Mouse (Mus musculus) heart, adult 2 months (tissue): ENCODE measurements around the gene Dgkh. TPM values are rescaled to one million over a fixed set of nuclear protein-coding genes. Genes with fewer than 3 reads are reported as not detected.

Experiments used
- DNase-seq, 2 experiments: peaks; one replicate each; pipeline ENCODE4 v3.0.0; 2021
- H3K27ac ChIP-seq: fragments of 200-600 bp; 2 replicates; pipeline ENCODE4 v1.8.1; 2022
- H3K27me3 ChIP-seq: fragments of 200-500 bp; 2 replicates; pipeline ENCODE4 v1.6.1; 2012; ENCODE audit warnings: mild to moderate bottlenecking, low read length, inconsistent platforms, mixed read lengths; ENCODE audit not compliant: control insufficient read depth, insufficient read depth
- H3K36me3 ChIP-seq: fragments of 200-500 bp; 2 replicates; pipeline ENCODE4 v1.6.1; 2012; ENCODE audit warnings: low read length, inconsistent platforms; ENCODE audit not compliant: control insufficient read depth, insufficient read depth
- H3K4me1 ChIP-seq: fragments of 200-500 bp; 2 replicates; pipeline ENCODE4 v1.6.1; 2011; ENCODE audit warnings: low read length; ENCODE audit not compliant: control insufficient read depth, insufficient read depth
- H3K4me3 ChIP-seq: fragments of 200-600 bp; 2 replicates; pipeline ENCODE4 v1.8.1; 2022
- H3K79me2 ChIP-seq: fragments of 200-500 bp; replicated peaks from 2 replicates; pipeline ENCODE4 v1.6.1; 2012; ENCODE audit warnings: mild to moderate bottlenecking, inconsistent platforms, low read length, moderate library complexity, mixed read lengths; ENCODE audit not compliant: control insufficient read depth, insufficient read depth
- H3K9ac ChIP-seq: fragments of 200-500 bp; 2 replicates; pipeline ENCODE4 v1.6.1; 2012; ENCODE audit warnings: low read depth, mild to moderate bottlenecking, control low read depth, inconsistent platforms, low read length, mixed read lengths
- CTCF ChIP-seq: fragments of 200-600 bp; IDR thresholded peaks from 2 replicates; pipeline ENCODE4 v1.8.1; 2022; ENCODE audit warnings: antibody characterized with exemption, mild to moderate bottlenecking, moderate library complexity
- EP300 ChIP-seq: fragments of 200-500 bp; IDR thresholded peaks from 2 replicates; pipeline ENCODE4 v1.6.1; 2011; ENCODE audit warnings: low read depth, low read length, control low read depth; ENCODE audit not compliant: insufficient read depth
- POLR2A ChIP-seq: fragments of 200-500 bp; IDR thresholded peaks from 2 replicates; pipeline ENCODE4 v1.6.1; 2011; ENCODE audit warnings: mild to moderate bottlenecking, low read depth, low read length, control low read depth; ENCODE audit not compliant: insufficient read depth
- WGBS: fragments of 180-500 bp; shearing (Covaris S2); methylation state at CpG from one replicate; pipeline ENCODE4 v1.1.7; 2018; 5-methylcytosine and 5-hydroxymethylcytosine counted together
- intact Hi-C: fragments of 180-260 bp; cut with DNase I; formaldehyde crosslinking; loops from one replicate; pipeline ENCODE4 v1.15.1; 2025
- polyA plus RNA-seq: library from polyadenylated mRNA; depleted of rRNA; stranded (reverse); fragments of >200 nt; gene quantifications from 2 replicates; pipeline ENCODE4 v1.2.3, GENCODE M21; 2012; rRNA removed
- total RNA-seq, 2 experiments: library from RNA; stranded (reverse); gene quantifications; 2 replicates each; pipeline ENCODE4 v1.2.3; 2021

The Dgkh gene
- total and polyA plus RNA-seq, 3 experiments, result 1.1 to 6.3 (median 6.2) TPM

DNA sequence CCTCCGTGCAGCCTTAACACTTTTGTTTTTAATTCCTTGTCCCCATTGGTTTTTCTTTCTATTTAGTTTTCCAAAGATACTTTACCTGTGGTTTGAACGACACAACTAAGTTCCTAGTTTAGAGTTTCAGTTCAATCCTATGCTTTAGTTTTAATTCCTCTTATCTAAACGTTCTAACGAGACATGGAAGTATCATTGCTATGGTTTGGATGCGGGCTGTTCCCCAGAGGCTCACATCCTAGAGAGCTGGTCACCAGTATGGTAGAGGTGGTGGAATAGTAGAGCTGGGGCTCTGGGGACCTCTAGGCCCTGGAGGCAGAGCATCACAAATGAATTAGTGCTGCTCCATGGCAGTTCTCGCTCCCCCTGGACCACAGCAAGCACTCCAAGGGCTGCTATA lies 205.7 kb downstream of the Dgkh start:
- Histone ChIP-seq H3K9ac (no peak overlapping the region), H3K4me1 (peaks cover 26% of the 10 kb centered on the region), H3K27me3 (no peaks in the 10 kb centered on the region), H3K27ac (no peak overlapping the region), H3K36me3 (peaks cover 37% of the 10 kb centered on the region), H3K4me3 (no peak overlapping the region), H3K79me2 (peaks cover 6% of the 10 kb centered on the region; the same call in 1 of the 2 replicates)
- TF ChIP-seq EP300, result no peak
- TF ChIP-seq CTCF, result no peak
- no peak for TF ChIP-seq POLR2A
- 70% methylated on average over 6 of the region's 6 CpGs for whole genome bisulfite sequencing
- DNase-seq, result no peak
- intact Hi-C loops, result no loop called here

DNA sequence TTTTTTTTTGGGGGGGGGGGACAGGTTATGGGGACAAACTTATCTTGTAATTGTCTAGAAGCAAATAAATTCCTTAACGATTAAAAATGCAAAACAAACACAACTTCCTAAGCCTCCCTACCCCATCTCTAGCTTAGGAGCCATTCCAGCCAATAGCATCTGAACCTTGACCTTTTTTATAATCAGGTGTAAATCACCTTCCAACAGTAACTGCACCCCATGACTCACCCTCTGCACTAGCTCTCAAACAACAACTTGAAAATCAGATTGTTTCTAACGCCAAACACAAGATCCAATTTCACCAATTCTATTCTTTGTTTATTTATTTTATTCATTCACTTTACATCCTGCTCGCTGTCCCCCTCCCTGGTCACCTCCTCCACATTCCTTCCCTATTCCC lies 206.1 kb downstream of the Dgkh start:
- Histone ChIP-seq H3K4me3 (no peak overlapping the region), H3K79me2 (peaks cover 6% of the 10 kb centered on the region; the same call in 1 of the 2 replicates), H3K9ac (no peak overlapping the region), H3K4me1 (peaks cover 22% of the 10 kb centered on the region), H3K27me3 (no peaks in the 10 kb centered on the region), H3K36me3 (peaks cover 39% of the 10 kb centered on the region), H3K27ac (no peak overlapping the region)
- no peak for TF ChIP-seq CTCF
- no peak for TF ChIP-seq POLR2A
- TF ChIP-seq EP300, result no peak
- intact Hi-C loops, result no loop called here
- no peak for DNase-seq
- 55% methylated on average over 3 of the region's 3 CpGs for WGBS

- H3K36me3 ChIP-seq, result peaks cover 35% of the 10 kb centered on the region
- H3K27ac ChIP-seq, result no peak overlapping the region
- H3K27me3 ChIP-seq, result no peaks in the 10 kb centered on the region
- peaks cover 18% of the 10 kb centered on the region for H3K4me1 ChIP-seq
- intact Hi-C loops, result no loop called here
- TF ChIP-seq EP300 (no peak), POLR2A (no peak), CTCF (no peak)
- H3K4me3 ChIP-seq, result no peak overlapping the region
- no peak for DNase-seq
- WGBS, result 92% methylated on average over 3 of the region's 3 CpGs
- H3K9ac ChIP-seq, result no peak overlapping the region
- peaks cover 6% of the 10 kb centered on the region; the same call in 1 of the 2 replicates for H3K79me2 ChIP-seq
Measured at GRCm38 (mm10) chr14:78525611-78526457, 206.7 kb downstream of the Dgkh start.

GRCm38 (mm10) chr14:78525059-78525458 lies 207.5 kb downstream of the Dgkh start:
- intact Hi-C loops, result no loop called here
- Histone ChIP-seq H3K9ac (no peak overlapping the region), H3K4me1 (peaks cover 15% of the 10 kb centered on the region), H3K27me3 (no peaks in the 10 kb centered on the region), H3K4me3 (no peak overlapping the region), H3K27ac (no peak overlapping the region), H3K36me3 (peaks cover 29% of the 10 kb centered on the region), H3K79me2 (peaks cover 3% of the 10 kb centered on the region; the same call in 1 of the 2 replicates)
- WGBS, result 85% methylated on average over 2 of the region's 2 CpGs
- no peak for DNase-seq
- no peak for TF ChIP-seq EP300
- peak; percentile 40 for TF ChIP-seq CTCF

DNA sequence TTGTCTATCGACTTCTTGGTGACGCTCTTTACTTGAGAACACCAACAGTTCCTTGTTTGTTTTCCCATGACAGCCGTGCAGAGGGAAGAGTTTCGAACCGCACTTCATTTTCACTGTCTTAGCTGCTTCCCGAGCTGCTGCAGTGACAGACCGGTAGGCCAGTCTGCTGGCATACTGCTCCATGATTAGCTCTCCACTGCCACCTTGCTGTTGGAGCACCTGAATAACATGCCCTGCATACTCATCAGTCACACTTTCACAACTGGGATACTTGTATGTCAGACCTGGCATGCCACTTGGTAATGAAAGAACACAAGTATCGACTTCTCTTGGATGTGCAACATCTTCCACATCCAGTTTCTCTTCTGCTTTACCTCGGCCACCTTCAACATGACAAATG lies 221.9 kb downstream of the Dgkh start:
- H3K4me3 ChIP-seq, result no peak overlapping the region
- H3K4me1 ChIP-seq, result no peaks in the 10 kb centered on the region; the same call in 1 of the 2 replicates
- H3K36me3 ChIP-seq, result peaks cover 26% of the 10 kb centered on the region
- H3K9ac ChIP-seq, result no peak overlapping the region
- 86% methylated on average over 9 of the region's 9 CpGs for WGBS
- H3K79me2 ChIP-seq, result no peaks in the 10 kb centered on the region; the same call in 1 of the 2 replicates
- no peak overlapping the region for H3K27ac ChIP-seq
- H3K27me3 ChIP-seq, result no peaks in the 10 kb centered on the region
- no peak for DNase-seq
- intact Hi-C loops, result no loop called here
- no peak for TF ChIP-seq CTCF
- no peak for TF ChIP-seq EP300
- no peak for TF ChIP-seq POLR2A

- no peak for TF ChIP-seq POLR2A
- TF ChIP-seq EP300, result no peak
- TF ChIP-seq CTCF, result no peak
- Histone ChIP-seq H3K4me3 (no peak overlapping the region), H3K27ac (no peak overlapping the region), H3K36me3 (peaks cover 26% of the 10 kb centered on the region), H3K4me1 (no peaks in the 10 kb centered on the region; the same call in 1 of the 2 replicates), H3K9ac (no peak overlapping the region), H3K79me2 (no peaks in the 10 kb centered on the region; the same call in 1 of the 2 replicates), H3K27me3 (no peaks in the 10 kb centered on the region)
- 88% methylated on average over 6 of the region's 6 CpGs for WGBS
- DNase-seq, result no peak
- intact Hi-C loops, result no loop called here
Measured at GRCm38 (mm10) chr14:78509791-78510190, 222.8 kb downstream of the Dgkh start.

Other genes starting within 250 kb of the Dgkh start
- 10 to 100 TPM; 31.2 to 35.5 TPM for gene Akap11, start 196.0 kb downstream of the Dgkh start, total RNA-seq
- 6.1 and 13.1 TPM in 2 replicates for gene Akap11, start 196.0 kb downstream of the Dgkh start, polyA plus RNA-seq
- 100 to 1,000 TPM; 150 to 177 TPM for gene Vwa8, start 116.3 kb upstream of the Dgkh start, total RNA-seq
- gene Vwa8, start 116.3 kb upstream of the Dgkh start, polyA plus RNA-seq, result 58.8 and 95.8 TPM in 2 replicates